Mouse (Mus musculus) kidney, adult 2 months (tissue): ENCODE data around the gene Rab8a.

ENCODE experiments used
- CTCF ChIP-seq: fragments of 200-500 bp; conservative IDR thresholded peaks from 2 replicates; pipeline ENCODE4 v1.5.1; 2011; ENCODE audit warnings: low read depth, mild to moderate bottlenecking, control low read depth, low read length, moderate library complexity, mixed read lengths; ENCODE audit not compliant: insufficient read depth, insufficient read length
- POLR2A ChIP-seq: fragments of 200-500 bp; IDR thresholded peaks from one replicate; pipeline ENCODE4 v1.6.1; 2011; ENCODE audit warnings: low read depth, low read length, control low read depth

GRCm38 (mm10) chr8:72144345-72144975 is 16.5 kb upstream of the Rab8a start:
- no peak for TF ChIP-seq CTCF
- TF ChIP-seq POLR2A = no peak
